Mouse (Mus musculus) CD4-positive, CD25-positive, alpha-beta regulatory T cell, adult 2 months (primary cell): Measurements from ENCODE around the gene Zcwpw1.

ENCODE experiments used
- DNase-seq: peaks from one replicate; pipeline ENCODE4 v3.0.0-alpha.2; 2012; ENCODE audit warnings: low read depth, low spot score

Gene Zcwpw1

GRCm38 (mm10) chr5:137755425-137755824 is 32.2 kb upstream of the Zcwpw1 start:
- no peak for DNase-seq

- DNase-seq = no peak
Measured at GRCm38 (mm10) chr5:137756106-137756505, 31.5 kb upstream of the Zcwpw1 start.

DNA sequence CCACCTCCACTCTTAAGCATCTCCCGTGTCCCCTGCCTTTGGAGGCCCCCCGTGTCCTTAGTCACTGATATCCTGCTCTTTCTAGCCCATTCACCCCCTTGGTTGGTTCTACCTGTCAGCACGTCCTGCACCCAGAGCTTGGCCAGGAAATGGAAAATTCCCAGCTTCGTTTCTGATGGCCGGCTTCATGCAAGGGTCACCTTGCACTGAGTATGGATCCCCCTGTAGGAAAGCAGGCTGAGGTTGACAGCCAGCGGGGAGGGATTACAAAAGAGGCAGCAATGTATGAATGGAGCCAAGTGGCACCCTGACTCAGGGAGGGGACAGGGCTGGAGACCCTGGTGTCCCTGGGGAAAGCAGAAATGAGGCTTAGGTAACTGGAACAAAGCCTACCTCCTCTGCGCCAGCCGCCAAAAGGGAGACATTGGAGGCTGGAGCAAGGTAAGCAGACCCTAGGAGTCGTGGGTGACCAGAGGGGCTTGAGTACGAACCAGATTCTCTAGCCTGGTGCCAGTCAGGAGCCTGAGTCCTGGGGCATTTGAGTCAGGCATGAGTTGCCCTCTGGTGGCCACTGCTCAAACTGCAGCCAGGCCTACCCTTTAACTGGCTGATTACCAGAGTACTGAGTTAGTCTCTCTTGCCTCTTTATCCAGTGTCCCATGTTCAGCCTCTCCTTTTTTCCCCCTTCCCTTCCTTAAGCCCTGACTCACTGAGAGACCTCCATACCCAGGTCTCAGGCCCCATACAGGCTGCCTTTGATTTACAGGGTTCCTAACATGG is 30.5 kb upstream of the Zcwpw1 start:
- peak; percentile 92 for DNase-seq

DNA sequence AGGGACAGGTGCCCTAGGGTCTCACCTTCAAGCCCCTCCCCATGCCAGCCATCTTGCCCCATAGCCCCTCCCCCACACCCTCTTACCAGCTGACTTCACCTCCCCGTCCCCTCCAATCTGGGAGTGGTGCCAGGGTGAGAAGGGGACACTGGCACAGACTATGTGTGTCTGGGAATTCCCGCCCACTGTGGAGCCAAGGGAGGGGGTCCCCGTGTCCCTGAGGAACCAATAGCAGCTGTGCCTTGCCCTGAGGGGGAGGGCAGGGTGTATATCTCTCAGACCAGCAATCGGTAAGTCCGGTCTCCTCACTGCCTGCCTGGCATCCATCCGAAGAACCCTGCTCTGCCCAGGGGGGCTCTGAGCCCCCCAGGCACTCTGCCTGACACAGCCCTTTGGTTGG is 29.7 kb upstream of the Zcwpw1 start:
- no peak for DNase-seq

- DNase-seq = no peak
Measured at GRCm38 (mm10) chr5:137758921-137759534, 28.6 kb upstream of the Zcwpw1 start.

DNA sequence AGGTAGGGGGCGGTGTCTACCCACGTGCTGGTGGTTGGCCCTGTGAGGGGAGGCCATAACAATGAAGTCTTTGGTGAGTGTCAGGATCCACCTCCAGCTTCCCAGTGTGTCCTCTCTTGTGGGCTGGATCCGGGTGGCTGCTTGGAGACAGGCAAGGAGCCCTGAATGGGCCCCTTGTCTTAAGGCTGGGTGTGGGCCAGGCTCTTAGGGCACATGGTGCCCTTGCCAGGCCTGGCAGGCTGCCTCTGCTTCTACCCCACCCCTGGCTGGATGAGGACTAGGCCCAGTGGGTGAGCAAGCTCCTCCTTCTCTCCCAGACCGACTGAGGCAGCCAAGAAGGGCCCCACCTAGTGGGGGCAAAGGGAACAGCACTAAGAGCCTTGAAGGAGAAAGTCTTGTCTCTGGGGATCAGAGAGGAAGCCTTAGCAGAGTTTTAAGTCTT is 27.6 kb upstream of the Zcwpw1 start:
- DNase-seq = peak; percentile 89

DNA sequence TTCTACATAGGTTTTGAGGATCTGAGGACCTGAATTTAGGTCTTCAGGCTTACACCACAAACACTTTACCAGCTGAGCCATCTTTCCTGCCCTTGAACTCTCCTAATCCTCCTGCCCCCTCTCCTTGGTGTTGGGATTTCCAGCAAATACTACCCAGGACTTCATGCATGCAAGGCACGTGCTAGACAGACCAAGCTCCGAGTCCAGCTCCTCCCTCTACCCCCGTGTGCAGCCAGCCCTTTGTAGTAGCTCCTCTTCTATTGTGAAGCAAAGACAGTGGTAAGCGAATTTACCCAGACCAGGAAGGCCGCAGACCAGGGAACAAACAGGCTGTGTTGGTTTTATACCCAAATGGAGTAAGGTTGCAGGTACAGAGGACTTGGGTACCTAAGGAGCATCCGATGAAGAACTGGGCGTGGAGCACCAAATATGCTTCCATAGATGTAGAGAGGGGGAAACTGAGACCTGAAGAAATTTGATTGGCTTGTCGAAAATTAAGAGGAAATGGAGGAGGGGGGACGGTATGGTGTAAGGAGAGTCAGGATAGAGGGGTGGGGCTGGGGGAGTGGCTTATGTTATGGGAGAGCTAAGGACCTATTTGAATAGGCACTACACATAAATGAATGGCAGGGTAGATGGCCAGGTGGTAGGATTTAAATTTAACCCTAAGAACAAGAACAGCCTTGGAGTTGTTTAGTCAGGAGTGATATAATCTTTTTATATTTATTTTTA is 22.8 kb upstream of the Zcwpw1 start:
- DNase-seq = no peak

- DNase-seq = peak; percentile 78
Measured at GRCm38 (mm10) chr5:137766270-137766669, 21.3 kb upstream of the Zcwpw1 start.

DNA sequence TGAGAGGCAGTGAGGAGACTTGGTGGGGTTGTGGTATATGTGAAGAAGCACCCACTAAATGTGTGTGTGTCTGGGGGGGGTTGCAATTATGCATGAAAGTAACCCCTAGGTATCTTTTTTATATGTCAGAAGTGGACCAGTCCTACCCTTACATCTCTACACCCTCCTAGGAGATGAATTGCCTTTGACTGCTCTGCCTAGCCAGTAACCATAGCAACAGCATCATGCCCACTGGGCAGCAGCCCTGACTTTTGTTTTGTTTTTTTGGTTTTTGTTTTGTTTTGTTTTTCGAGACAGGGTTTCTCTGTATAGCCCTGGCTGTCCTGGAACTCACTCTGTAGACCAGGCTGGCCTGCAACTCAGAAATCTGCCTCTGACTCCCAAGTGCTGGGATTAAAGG is 19.1 kb upstream of the Zcwpw1 start:
- DNase-seq = no peak

- DNase-seq = peak; percentile 88
Measured at GRCm38 (mm10) chr5:137770709-137771108, 16.9 kb upstream of the Zcwpw1 start.

DNA sequence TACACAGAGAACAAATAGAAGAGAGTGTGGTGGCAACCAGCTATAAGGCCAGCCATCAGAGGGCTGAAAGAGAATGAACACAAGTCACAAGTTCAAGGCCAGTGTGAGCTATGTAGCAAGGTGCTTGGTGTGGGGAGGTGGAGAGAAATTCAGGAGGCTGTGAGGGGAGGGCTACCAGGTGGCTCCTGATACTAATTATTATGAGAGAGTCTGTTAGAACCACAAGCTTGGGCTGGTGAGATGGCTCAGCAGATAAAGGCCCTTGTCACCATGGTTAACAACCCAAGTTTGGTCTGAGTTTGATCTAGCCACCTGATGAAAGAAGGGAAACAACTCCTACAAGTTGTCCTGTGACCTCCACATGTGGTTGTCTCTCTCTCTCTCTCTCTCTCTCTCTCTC is 14.8 kb upstream of the Zcwpw1 start:
- DNase-seq = no peak

- DNase-seq = no peak
Measured at GRCm38 (mm10) chr5:137775587-137776290, 11.9 kb upstream of the Zcwpw1 start.

- peak; percentile 49 for DNase-seq
Measured at GRCm38 (mm10) chr5:137776408-137776918, 11.1 kb upstream of the Zcwpw1 start.

- no peak for DNase-seq
Measured at GRCm38 (mm10) chr5:137777267-137777845, 10.2 kb upstream of the Zcwpw1 start.

DNA sequence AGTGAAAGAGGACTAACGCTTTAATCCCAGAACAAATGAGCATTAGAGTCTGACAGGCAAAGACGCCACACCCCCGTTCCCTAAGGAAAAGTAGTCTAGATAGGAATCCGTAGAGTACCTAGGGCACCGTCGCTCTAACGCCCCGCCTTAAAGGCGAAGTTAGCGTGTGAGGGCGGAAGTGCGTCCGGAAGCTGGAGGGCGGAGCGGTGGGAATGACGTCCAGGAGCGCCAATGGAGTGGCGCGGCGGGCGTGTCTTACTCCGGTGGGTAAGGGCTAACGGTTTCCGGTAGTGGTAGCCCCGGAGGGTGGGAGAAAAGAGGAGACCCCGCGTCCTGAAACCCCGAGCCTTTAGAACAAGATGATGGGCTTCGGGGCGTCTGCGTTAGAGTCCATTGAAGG is 9.0 kb upstream of the Zcwpw1 start, which contains the start of gene Ppp1r35:
Ppp1r35 (plus strand) TSS at position 215 of the 400 bp plus-strand sequence.
- peak; percentile 97 for DNase-seq

GRCm38 (mm10) chr5:137779053-137779933 is 8.3 kb upstream of the Zcwpw1 start:
- DNase-seq = peak; percentile 58

DNA sequence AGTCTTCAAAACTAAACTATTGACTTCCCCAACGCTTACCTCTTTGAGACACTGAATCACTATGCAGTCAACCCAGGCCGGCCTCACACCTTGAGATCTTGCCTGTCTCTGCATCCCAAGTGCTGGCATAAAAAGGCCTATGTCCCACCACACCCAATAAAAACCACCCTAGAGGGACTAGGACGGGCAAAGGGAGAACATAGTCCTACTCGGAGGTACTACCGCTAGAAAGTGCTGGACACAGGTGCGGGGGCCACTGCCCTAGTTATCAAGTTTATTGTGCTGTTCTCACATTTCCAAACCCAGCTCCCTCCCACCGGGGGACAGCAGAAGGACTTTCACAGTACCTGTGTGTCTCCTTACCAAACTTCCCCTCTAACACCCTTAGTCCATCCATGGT is 5.9 kb upstream of the Zcwpw1 start:
- no peak for DNase-seq

DNA sequence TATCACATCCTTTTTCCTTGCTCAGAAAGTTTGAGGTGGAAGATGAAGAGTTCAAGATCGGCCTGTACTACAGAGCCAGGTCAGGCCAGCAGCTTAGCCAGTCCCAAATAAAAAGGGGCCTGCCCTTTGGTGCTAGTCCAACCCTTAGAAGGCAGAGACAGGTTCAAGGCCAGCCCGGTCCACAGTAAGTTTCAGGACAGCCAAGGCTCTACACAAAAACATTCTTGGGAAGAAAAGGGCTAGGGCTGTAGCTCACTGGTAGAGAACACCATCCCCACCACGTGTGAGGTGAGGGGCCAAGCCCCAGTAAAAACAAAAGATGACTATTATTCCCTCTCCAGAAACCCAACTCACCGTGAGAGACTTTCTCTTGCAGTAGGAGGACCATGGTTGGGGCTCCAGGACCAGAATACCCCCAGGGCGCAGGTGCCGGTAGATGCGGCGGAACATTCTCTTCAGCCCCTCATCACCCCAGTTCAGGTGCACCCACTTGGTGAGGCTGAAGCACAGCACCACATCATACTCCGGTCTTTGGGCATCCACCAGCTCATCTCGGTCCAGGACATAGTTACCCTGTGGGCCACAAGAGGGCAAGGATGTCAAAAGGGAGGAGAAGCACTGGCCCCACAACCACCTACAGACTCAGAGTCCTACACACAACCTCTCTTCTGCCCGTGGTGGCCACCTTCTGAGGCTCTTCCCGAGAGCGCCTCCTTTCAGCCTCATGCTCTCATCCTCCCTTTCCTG is 4.6 kb upstream of the Zcwpw1 start:
- DNase-seq = no peak

- DNase-seq = no peak
Measured at GRCm38 (mm10) chr5:137783901-137784540, 3.6 kb upstream of the Zcwpw1 start.
